Mouse (Mus musculus): ENCODE data around the gene Krtap16-1. TPM values are rescaled to one million over a fixed set of nuclear protein-coding genes. Genes with fewer than 3 reads are reported as not detected.

Krtap16-1 gene
- not detected for total RNA-seq (2022)

- DNase-seq (ENCODE audit: low spot score in 2 of 2) = no peak
These were observed at the start of gene Krtap16-1 for GRCm38 (mm10) chr11:99986180-99986647. TSS of gene Krtap16-1 (minus strand) at chr11:99986597.

- no peak for DNase-seq (ENCODE audit: low spot score in 2 of 2)
These were observed 43.4 kb upstream of the Krtap16-1 start, which contains the start of gene Krt33b for GRCm38 (mm10) chr11:100029768-100030167. TSS of gene Krt33b (minus strand) at chr11:100029868.

GRCm38 (mm10) chr11:100021438-100021837 is 35.0 kb upstream of the Krtap16-1 start:
- no peak for DNase-seq (ENCODE audit: low spot score in 2 of 2)

GRCm38 (mm10) chr11:100019466-100019865 is 33.1 kb upstream of the Krtap16-1 start:
- DNase-seq (ENCODE audit: low spot score in 2 of 2) = no peak

- DNase-seq (ENCODE audit: low spot score in 2 of 2) = no peak
These were observed 29.7 kb upstream of the Krtap16-1 start, which contains the start of gene Krt33a for GRCm38 (mm10) chr11:100016112-100016511. TSS of gene Krt33a (minus strand) at chr11:100016212.

GRCm38 (mm10) chr11:100013691-100014171 is 27.3 kb upstream of the Krtap16-1 start:
- no peak for DNase-seq (ENCODE audit: low spot score in 2 of 2)

GRCm38 (mm10) chr11:100010682-100011081 is 24.3 kb upstream of the Krtap16-1 start:
- DNase-seq (ENCODE audit: low spot score in 2 of 2) = no peak

GRCm38 (mm10) chr11:100008336-100008735 is 21.9 kb upstream of the Krtap16-1 start:
- no peak for DNase-seq (ENCODE audit: low spot score in 2 of 2)

- no peak for DNase-seq (ENCODE audit: low spot score in 2 of 2)
These were observed 20.2 kb upstream of the Krtap16-1 start for GRCm38 (mm10) chr11:100006624-100007023.

- DNase-seq (ENCODE audit: low spot score in 2 of 2) = no peak
These were observed 19.5 kb upstream of the Krtap16-1 start for GRCm38 (mm10) chr11:100005905-100006304.

GRCm38 (mm10) chr11:100004846-100005245 is 18.4 kb upstream of the Krtap16-1 start:
- peak; percentile 37 to 54 for DNase-seq (ENCODE audit: low spot score in 2 of 2)

GRCm38 (mm10) chr11:99999091-99999490 is 12.7 kb upstream of the Krtap16-1 start:
- DNase-seq (ENCODE audit: low spot score in 2 of 2) = no peak

GRCm38 (mm10) chr11:99994384-99994661 is 7.9 kb upstream of the Krtap16-1 start:
- DNase-seq (ENCODE audit: low spot score in 2 of 2) = no peak

GRCm38 (mm10) chr11:99993620-99994383 is 7.4 kb upstream of the Krtap16-1 start, which contains the start of gene Krtap17-1:
TSS of gene Krtap17-1 (minus strand) at chr11:99993994.
- no peak for DNase-seq (ENCODE audit: low spot score in 2 of 2)

GRCm38 (mm10) chr11:99990571-99990970 is 4.2 kb upstream of the Krtap16-1 start:
- DNase-seq (ENCODE audit: low spot score in 2 of 2) = no peak

- no peak for DNase-seq (ENCODE audit: low spot score in 2 of 2)
These were observed 3.5 kb upstream of the Krtap16-1 start for GRCm38 (mm10) chr11:99989881-99990405.

GRCm38 (mm10) chr11:99988530-99988929 is 2.1 kb upstream of the Krtap16-1 start:
- DNase-seq (ENCODE audit: low spot score in 2 of 2) = no peak

GRCm38 (mm10) chr11:99985291-99986092 is 905 bp downstream of the Krtap16-1 start:
- DNase-seq (ENCODE audit: low spot score in 2 of 2) = peak; percentile 47 to 49

- no peak for DNase-seq (ENCODE audit: low spot score in 2 of 2)
These were observed 3.0 kb downstream of the Krtap16-1 start for GRCm38 (mm10) chr11:99983442-99983841.

- no peak for DNase-seq (ENCODE audit: low spot score in 2 of 2)
These were observed 3.7 kb downstream of the Krtap16-1 start for GRCm38 (mm10) chr11:99982731-99983130.

- no peak for DNase-seq (ENCODE audit: low spot score in 2 of 2)
These were observed 7.4 kb downstream of the Krtap16-1 start, which contains the start of gene Krtap29-1 for GRCm38 (mm10) chr11:99978953-99979352. TSS of gene Krtap29-1 (minus strand) at chr11:99979053.

GRCm38 (mm10) chr11:99965961-99966360 is 20.4 kb downstream of the Krtap16-1 start:
- no peak for DNase-seq (ENCODE audit: low spot score in 2 of 2)

Measured in layer of hippocampus, adult 8-10 months (tissue).